Mouse (Mus musculus): ENCODE measurements at regions not wholly inside any gene's neighbourhood (a gene's known extent, or its start where the extent isn't known, plus 50 kb on each side); places are given as distances from the start of the nearest gene placed in this dataset.
A peak's percentile ranks its signal among the peaks of the same experiment; 100 is the strongest.

DNA sequence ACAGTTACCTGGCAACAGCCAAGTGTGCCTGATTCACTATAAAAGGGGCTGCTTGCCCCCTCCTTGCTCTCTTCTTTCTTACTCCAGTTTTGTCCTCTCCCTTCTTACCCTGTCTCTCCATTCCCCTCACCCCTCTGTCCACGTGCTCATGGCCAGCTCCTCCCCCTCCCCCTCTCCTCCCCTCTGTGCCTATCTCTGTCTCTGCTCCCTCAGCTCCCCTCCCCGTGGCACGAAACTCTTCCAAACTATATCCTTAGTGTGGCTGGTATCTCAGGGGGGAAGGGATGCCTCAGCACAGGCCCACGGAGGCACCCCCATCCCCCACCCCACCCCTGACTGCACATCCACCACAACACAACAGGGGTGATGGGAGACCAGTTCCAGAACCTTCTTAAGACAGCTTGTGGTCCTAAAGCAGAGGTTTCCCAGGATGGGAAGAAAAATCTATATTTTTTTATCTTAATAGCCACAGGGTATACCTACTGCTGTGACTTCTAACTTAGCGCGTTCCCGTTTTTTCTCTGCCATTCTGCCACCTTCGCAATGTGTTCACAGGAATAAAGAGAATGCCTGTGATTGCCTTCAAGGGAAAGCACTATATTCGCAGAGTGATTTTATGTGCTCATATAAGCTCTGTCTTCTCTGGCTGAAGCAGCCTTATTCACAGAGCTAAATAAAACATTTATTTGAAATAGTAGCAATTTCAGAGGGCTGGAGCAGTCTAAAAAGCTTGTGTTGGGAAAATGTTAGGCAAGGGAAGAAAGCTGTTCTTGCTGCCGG is 69.1 kb upstream of the Serp2 start:
- Histone ChIP-seq H3K9me3 (ENCODE audit: low read length) (no peaks in the 10 kb centered on the region), H3K27me3 (ENCODE audit: insufficient read depth, low read length) (no peaks in the 10 kb centered on the region), H3K4me3 (ENCODE audit: low read depth, low read length) (no peak overlapping the region), H3K9ac (0 out of 2 replicates have a peak overlapping the region, but pooled peaks have one; percentile 14), H3K27ac (ENCODE audit: low read depth, low read length) (peak overlapping the region; percentile 76), H3K4me2 (ENCODE audit: low read depth) (no peak overlapping the region), H3K36me3 (ENCODE audit: insufficient read depth) (no peaks in the 10 kb centered on the region), H3K4me1 (ENCODE audit: insufficient read depth) (peaks cover 33% of the 10 kb centered on the region)
- DNase-seq, result peak; percentile 55
- ATAC-seq, result peak; percentile 36
- 39% methylated on average over 10 of the region's 10 CpGs for WGBS
- no peak for TF ChIP-seq CTCF (IDR thresholded peaks at IDR 0.05; ENCODE audit: low read depth)

GRCm38 (mm10) chr14:76624626-76625378 is 68.1 kb upstream of the Serp2 start:
- Histone ChIP-seq H3K9ac (no peak overlapping the region), H3K4me3 (ENCODE audit: low read depth, low read length) (no peak overlapping the region), H3K27ac (ENCODE audit: low read depth, low read length) (no peak overlapping the region), H3K4me2 (ENCODE audit: low read depth) (no peak overlapping the region), H3K27me3 (ENCODE audit: insufficient read depth, low read length) (no peaks in the 10 kb centered on the region), H3K36me3 (ENCODE audit: insufficient read depth) (no peaks in the 10 kb centered on the region), H3K9me3 (ENCODE audit: low read length) (no peaks in the 10 kb centered on the region), H3K4me1 (ENCODE audit: insufficient read depth) (peaks cover 33% of the 10 kb centered on the region)
- 73% methylated on average over 7 of the region's 7 CpGs for WGBS
- ATAC-seq (no peak), DNase-seq (no peak)
- TF ChIP-seq CTCF (IDR thresholded peaks at IDR 0.05; ENCODE audit: low read depth), result no peak

DNA sequence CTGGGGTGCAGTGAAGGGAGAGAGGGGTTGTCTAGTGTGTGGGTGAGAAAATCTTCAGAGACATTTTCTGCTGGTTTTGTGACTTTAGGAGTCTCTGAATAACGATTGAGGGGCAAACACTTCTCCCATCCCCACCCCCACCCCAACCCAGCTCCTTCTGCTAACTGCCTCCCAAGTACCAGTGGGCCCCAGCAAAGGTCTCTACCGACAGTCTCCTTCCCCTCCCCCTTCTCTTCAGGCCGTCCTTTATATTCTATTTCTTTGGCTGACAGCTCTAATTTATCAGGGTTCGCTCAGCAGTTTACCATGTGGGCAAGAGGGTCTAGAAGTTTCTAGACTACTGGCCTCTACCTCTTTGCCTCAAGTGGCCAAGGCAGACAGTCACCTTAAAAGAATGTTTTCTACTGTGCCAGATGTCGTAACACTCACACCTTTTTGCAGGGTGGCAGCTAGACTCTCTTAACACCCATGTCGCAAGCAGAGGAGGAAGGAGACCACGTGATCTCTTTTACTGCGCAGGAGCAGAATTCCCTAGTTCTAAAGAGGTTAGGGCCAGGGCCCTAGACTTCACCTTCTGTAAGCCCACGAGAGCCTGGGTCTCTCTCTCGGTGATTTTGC is 66.8 kb upstream of the Serp2 start:
- no peak overlapping the region for H3K9ac ChIP-seq
- WGBS, result 35% methylated on average over 10 of the region's 10 CpGs
- peak overlapping the region; percentile 70 for H3K27ac ChIP-seq (ENCODE audit: low read depth, low read length)
- H3K9me3 ChIP-seq (ENCODE audit: low read length), result no peaks in the 10 kb centered on the region
- ATAC-seq (no peak), DNase-seq (no peak)
- no peak overlapping the region for H3K4me3 ChIP-seq (ENCODE audit: low read depth, low read length)
- no peak overlapping the region for H3K4me2 ChIP-seq (ENCODE audit: low read depth)
- H3K27me3 ChIP-seq (ENCODE audit: insufficient read depth, low read length), result no peaks in the 10 kb centered on the region
- no peak for TF ChIP-seq CTCF (IDR thresholded peaks at IDR 0.05; ENCODE audit: low read depth)
- H3K36me3 ChIP-seq (ENCODE audit: insufficient read depth), result no peaks in the 10 kb centered on the region
- H3K4me1 ChIP-seq (ENCODE audit: insufficient read depth), result peaks cover 36% of the 10 kb centered on the region

DNA sequence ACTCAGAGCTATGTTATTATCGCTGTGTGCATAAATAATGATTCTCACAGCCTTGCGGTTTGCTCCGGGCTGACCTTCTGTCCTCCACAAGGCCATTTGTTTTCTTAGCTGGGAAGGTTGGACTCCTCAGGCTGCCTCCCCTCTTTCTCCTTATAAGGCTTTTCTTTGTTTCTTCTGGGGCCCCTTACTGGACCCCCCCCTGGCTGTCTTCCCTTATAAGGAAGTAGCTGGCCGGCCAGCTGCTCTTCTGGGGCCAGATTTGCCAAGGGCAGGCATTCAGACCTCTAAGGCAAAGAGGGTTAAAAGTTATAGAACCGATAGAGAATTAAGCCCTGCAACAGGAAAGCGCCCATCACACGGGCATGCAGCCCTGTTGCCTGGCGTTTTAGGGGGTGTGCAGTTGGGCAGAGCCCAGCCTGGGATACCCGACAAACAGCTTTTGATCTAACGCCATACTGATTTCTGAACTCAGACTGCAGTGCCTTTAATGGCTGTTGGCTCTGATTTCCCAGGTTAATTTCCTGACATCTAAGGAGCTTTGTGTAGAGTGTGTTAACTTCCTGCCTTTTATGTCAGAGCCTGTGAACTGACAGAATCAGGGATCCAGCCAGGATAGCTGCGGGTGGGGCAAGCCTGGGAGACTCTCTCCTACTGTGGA is 66.1 kb upstream of the Serp2 start:
- DNase-seq (no peak), ATAC-seq (peak; percentile 25; the same call in 1 of the 2 replicates)
- Histone ChIP-seq H3K4me3 (ENCODE audit: low read depth, low read length) (no peak overlapping the region), H3K36me3 (ENCODE audit: insufficient read depth) (no peaks in the 10 kb centered on the region), H3K27me3 (ENCODE audit: insufficient read depth, low read length) (no peaks in the 10 kb centered on the region), H3K4me2 (ENCODE audit: low read depth) (no peak overlapping the region), H3K27ac (ENCODE audit: low read depth, low read length) (peak overlapping the region; percentile 70), H3K9ac (no peak overlapping the region), H3K9me3 (ENCODE audit: low read length) (no peaks in the 10 kb centered on the region), H3K4me1 (ENCODE audit: insufficient read depth) (peaks cover 39% of the 10 kb centered on the region)
- 11% methylated on average over 11 of the region's 11 CpGs for WGBS
- no peak for TF ChIP-seq CTCF (IDR thresholded peaks at IDR 0.05; ENCODE audit: low read depth)

DNA sequence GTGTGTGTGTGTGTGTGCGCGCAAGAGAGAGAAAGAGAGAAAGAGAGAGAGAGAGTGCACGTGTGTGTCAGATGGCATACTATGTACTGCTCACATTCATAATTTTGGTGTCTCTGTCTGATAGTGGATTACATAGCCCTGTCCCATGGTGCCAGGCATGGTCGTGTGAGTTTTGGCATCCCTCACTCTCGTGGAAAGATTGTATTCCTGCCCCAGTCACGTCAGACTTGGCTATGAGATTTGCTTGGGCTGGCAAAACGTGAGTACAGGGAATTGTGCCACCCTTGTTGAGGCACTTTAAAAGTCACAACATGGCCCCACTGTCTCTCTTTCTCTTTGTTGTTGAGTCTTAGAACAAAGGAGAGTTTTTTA is 62.3 kb upstream of the Serp2 start:
- H3K4me2 ChIP-seq (ENCODE audit: low read depth), result no peak overlapping the region
- peak overlapping the region; percentile 77 for H3K27ac ChIP-seq (ENCODE audit: low read depth, low read length)
- no peaks in the 10 kb centered on the region for H3K36me3 ChIP-seq (ENCODE audit: insufficient read depth)
- H3K9me3 ChIP-seq (ENCODE audit: low read length), result no peaks in the 10 kb centered on the region
- 43% methylated on average over 7 of the region's 7 CpGs for WGBS
- peak; percentile 73 for DNase-seq
- H3K4me3 ChIP-seq (ENCODE audit: low read depth, low read length), result no peak overlapping the region
- H3K27me3 ChIP-seq (ENCODE audit: insufficient read depth, low read length), result no peaks in the 10 kb centered on the region
- ATAC-seq, result peak; percentile 64
- no peak for TF ChIP-seq CTCF (IDR thresholded peaks at IDR 0.05; ENCODE audit: low read depth)
- H3K9ac ChIP-seq, result no peak overlapping the region
- peaks cover 27% of the 10 kb centered on the region for H3K4me1 ChIP-seq (ENCODE audit: insufficient read depth)

- no peak overlapping the region for H3K9ac ChIP-seq
- H3K4me2 ChIP-seq (ENCODE audit: low read depth), result no peak overlapping the region
- H3K9me3 ChIP-seq (ENCODE audit: low read length), result no peaks in the 10 kb centered on the region
- H3K27me3 ChIP-seq (ENCODE audit: insufficient read depth, low read length), result no peaks in the 10 kb centered on the region
- peak overlapping the region; percentile 77 for H3K27ac ChIP-seq (ENCODE audit: low read depth, low read length)
- 34% methylated on average over 14 of the region's 14 CpGs for WGBS
- no peak overlapping the region for H3K4me3 ChIP-seq (ENCODE audit: low read depth, low read length)
- no peaks in the 10 kb centered on the region for H3K36me3 ChIP-seq (ENCODE audit: insufficient read depth)
- DNase-seq (no peak), ATAC-seq (no peak)
- TF ChIP-seq CTCF (IDR thresholded peaks at IDR 0.05; ENCODE audit: low read depth), result no peak
- peaks cover 27% of the 10 kb centered on the region for H3K4me1 ChIP-seq (ENCODE audit: insufficient read depth)
Observed at GRCm38 (mm10) chr14:76618331-76619037, 61.8 kb upstream of the Serp2 start.

Measured in forebrain, postnatal 0 days (tissue).